Mouse (Mus musculus): ENCODE data around the gene Gm14214.

Gene Gm14214

GRCm38 (mm10) chr2:154769930-154770329, at the start of gene Gm14214:
Gene Gm14214, minus strand, starts transcription at chr2:154770030.
- no peak for DNase-seq

DNA sequence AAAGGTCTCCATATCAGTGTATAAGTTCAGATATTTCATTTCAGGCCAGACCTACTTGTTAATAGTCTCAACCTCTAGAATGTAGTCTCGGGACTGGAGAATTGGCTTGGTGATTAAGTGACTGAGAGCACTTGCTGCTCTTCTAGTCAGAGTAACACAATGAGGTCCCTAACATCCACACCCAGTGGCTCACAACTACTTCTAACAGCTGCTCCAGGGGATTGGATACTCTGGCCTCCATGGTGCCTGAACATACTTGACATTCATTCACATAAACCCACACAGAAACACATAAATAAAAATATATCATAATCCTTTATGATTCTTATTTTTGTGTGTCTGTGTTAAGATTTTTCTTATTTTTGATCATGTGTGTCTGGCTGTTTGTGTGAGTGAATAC, 48.8 kb upstream of the Gm14214 start:
- DNase-seq = no peak

GRCm38 (mm10) chr2:154817788-154818187, 48.0 kb upstream of the Gm14214 start:
- DNase-seq = peak; percentile 50 to 65

DNA sequence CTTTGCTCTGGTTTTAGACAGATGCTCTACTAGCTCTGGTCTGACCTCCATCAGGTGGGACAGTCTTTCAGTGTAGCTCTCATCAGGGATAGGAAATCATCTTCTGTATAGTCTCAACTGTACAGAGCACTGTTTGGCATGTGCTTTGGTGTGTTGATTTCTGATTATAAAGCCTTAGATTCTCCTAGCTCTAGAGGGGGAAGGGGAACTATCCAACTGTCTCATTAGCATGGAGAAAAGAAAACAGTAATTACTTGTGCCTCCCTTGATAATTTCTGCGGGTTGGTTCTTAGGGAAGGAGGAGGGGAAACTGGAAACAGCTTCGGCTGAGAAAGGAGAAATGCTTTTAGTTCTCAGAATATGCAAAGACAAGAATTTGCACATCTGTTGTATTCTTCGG, 47.3 kb upstream of the Gm14214 start:
- no peak for DNase-seq

DNA sequence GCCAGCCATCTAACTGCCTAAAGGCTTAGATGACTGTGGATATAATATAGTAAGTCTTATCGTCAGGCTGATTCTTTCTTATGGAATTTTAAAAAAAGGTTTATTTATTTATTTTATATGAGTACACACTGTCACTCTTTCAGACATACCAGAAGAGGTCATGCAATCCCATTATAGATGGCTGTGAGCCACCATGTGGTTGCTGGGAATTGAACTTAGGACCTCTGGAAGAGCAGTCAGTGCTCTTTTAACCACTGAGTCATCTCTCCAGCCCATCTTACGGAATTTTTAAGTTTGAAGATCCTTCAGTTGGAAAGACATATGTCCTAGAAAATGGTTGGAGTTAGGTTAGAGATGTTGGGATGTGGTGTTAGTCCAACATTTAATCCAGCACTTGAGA, 43.6 kb upstream of the Gm14214 start:
- DNase-seq = no peak

DNA sequence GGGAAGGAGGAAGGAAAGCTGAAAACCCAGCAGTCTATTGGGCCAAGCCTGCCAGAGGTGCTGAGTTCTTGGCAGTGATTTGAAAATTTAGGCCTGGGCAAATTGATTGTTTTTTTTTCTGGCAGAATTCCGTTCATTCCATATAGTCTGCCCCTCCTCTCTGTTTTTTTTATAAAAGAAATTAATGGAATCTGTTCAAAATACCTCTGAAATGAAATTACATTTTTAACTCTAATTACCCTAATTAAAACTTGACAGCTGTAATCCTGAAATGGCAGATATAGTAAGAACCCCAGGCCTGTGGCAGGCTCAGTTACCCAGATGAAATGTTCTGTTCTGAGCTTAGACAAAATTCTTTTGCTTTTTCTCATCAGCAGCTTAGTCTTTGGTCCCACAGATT, 41.0 kb upstream of the Gm14214 start:
- no peak for DNase-seq

DNA sequence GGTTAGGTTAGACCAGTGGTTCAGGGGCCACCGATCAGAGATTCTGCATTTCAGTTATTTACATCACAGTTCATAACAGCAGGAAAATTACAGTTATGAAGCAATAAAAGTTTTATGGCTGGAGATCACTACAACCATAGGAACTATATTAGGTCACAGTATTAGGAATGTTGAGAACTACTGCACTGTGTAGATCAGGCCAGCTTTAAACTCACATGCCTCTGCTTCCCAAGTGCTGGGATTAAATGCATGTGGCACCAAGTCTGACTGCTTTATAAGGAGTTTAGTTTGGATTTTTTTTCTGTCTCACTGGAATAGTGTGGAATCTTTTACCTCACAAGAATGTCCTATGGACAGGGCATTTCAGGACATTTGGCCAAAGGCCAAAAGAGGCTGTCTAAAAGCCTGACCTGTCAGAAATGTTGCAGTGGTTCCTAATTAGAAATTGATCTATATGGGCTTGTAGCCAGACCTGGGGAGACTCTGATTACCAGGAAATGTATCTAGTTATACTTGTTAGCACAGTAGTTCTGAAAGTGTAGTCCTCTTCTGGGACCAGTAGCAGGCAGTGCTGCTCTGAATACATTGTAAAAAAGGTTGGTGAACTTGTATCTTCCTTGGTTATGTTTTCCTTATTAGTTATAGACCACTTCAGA, 39.4 kb upstream of the Gm14214 start:
- peak in 1 of 2 experiments; percentile 36 for DNase-seq

- no peak for DNase-seq
Measured at GRCm38 (mm10) chr2:154807689-154808088, 37.9 kb upstream of the Gm14214 start.

DNA sequence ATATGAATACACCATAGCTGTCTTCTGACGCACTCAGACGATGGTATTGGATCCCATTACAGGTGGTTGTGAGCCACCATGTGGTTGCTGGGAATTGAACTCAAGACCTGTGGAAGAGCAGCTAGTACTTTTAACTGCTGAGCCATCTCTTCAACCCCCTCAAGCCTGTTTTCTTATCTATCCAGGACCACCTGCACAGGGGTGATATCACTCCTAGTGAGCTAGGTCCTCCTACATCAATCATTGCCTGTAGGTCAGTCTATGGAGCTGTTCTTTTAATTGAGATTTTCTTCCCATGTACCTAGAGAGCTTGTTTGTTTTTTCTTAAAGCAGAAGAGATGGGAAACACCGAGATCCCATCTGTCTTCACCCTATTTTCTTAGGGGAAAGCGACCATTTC, 34.0 kb upstream of the Gm14214 start:
- no peak for DNase-seq

DNA sequence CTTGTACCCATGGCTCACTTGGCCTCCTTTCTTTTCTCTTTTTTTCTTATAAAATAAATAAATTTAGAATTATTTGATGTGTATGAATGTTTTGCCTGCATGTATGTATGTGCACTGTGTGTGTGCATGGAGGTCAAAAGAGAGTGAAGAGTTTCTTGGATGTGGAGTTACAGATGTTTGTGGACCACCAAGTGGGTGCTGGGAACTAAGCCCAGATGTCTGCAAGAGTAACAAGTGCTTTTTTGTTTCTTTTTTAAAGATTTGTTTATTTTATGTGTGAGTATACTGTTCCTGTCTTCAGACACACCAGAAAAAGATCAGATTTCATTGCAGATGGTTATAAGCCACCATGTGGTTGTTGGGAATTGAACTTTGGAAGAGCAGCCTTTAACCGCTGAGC, 33.5 kb upstream of the Gm14214 start:
- no peak for DNase-seq

DNA sequence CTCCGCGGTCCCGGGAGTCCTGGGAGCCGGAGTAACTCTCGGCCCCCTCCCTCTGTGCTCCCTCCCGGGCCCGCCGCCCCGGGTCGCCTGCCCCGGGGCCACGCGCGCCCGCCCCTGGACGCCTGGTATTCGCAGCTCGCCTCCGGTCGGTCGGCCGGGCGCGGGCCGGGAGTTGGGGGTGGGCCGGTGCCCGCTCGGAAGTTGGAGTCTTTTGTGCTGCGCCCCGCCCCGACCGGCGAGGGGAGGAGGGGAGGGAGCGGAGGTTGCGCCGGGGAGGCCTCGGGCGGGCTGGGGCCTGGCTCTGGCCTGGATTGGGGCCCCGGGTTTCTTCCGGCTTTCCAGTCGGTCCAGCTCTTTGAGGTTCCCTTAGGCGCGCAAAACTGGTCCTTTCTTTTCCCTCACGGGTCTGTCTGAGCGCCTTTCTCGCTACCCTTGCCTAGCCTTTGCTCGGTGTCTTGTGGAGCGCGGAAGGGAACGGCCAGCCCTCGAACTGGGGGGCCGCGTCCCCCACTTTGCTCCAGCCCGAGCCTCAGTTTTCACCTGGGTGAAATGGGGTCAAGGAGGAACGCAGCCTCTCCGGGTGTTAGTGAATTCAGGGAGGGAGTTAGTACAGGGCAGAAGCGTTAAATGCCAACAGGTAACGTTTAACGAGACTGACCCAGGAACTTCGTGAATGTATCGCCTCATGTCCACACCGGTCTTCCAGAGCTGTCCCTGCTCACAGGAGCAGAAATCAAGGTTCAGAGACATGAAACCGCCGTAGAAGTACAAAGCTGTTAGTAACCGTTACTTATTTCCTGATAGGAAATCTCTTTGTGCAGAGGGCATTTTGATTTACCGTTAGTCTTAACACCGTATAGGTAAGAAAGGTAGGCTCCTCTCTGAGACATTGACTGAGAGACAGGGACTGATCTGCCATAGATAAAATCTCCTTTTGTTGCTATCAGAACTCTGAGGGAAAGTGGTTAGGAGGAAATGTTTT, 22.1 kb upstream of the Gm14214 start:
- peak; percentile 87 to 91 for DNase-seq

- peak; percentile 99 for DNase-seq
Measured at GRCm38 (mm10) chr2:154790656-154791483, 21.0 kb upstream of the Gm14214 start, which contains the start of the genes Raly and a. Gene Raly, plus strand, starts transcription at chr2:154791096. Gene a, plus strand, starts transcription at chr2:154791402.

DNA sequence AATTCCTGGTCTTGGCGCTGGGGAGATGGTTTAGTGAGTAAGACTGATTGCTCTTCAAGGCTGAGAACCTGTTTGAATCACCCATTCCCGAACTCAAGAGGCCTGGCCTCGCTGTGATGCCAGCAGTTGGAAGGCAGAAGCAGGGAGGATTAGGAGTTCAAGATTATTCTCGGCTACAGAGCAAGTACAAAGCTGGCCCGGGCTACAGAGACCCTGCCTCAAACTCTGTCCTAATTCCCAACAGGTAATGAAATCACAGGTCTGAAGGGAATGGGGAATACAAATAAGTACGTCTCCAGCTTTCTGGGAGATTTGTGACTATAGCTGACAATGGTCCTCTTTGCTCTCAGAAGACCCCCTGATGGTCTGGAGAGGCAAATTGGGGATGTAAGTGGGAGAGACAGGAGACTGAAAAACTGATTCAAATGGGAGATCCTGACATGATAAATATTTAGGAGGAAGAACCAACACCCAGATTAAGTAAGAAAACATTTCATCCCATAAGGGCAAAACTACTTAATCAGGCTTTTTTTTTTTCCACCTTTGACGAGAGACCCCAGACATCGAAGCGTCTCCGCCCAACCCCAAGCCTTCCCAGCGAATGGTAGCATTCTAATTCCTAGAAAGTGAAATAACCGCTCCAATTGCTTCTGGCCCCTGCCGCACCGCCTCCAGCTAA, 20.3 kb upstream of the Gm14214 start:
- DNase-seq = no peak

DNA sequence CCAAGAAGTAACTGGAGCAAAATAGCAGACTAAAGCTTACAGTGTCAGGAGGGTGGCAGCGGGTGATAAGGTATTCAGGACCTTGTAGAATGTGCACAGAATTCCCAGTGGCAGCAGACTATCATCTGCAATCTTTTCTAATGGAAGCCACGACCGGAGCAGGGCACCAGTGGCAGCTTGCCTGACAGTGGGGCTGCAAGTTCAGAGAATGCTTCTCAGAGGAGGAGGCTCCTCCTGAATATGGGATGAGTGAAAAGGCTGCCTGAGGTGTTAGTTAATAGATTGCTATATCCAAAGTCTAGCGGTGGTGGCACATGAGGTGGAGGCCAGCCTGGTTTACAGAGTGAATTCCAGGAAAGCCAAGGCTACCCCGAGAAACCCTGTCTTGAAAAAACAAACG, 19.6 kb upstream of the Gm14214 start:
- DNase-seq = no peak

DNA sequence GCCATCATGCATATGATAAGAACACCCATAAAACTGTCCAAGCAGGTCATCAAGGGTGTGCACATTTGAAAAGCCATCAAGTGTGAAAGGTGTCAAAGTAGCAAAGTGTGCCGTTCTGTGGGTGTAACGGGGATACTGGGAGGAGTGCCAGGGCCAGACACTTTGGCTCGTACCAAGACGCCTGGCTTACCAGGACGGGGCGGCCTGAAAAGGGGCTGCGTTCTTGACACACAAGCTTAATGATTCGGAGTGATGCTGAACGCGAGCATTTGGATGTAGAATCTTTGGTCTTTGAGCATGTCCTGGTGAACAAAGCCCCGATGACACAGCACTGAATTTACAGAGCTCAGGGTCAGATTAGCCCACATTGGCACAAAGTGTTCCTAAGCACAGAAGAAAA, 16.9 kb upstream of the Gm14214 start:
- DNase-seq = no peak

- DNase-seq = no peak
Measured at GRCm38 (mm10) chr2:154786187-154786586, 16.4 kb upstream of the Gm14214 start.

DNA sequence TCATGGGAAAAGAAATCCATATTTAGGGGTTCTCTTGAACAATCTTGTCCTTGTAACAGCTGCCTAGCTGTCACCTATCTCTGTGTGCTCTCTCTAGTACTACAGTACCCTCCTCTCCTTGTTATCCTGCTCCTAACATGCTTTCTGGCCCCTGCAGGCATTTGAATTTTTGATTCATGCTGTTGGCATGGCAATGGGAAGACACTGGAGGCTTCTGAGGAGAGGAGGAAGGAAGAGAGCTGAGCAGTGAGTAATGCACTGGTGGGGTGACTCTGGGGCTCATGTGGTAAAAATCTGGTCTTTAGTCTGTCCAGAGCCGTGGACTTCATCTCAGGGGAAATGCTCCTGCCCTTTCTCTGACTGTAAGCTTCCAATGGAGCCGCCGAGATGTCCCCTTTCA, 15.5 kb upstream of the Gm14214 start:
- no peak for DNase-seq

GRCm38 (mm10) chr2:154782856-154783650, 13.2 kb upstream of the Gm14214 start:
- no peak for DNase-seq

DNA sequence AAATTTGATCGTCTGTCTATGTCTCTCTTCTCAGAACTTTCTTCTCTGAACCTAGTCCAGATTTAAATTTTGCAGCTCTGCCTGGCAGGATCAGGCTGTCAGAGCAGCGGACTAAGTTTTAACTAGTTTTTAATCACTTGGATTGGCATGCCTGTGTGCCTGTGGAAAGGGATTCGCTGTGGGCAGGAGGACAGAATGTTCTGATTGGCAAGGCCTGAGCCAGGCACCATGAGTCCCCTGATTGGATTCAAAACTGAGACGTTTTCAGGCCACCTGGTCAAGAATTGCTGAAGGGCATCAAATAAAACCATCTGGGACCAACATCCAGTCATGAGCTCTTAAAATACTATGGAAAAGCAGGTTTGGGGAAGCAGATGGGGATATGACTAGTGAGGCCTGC, 12.5 kb upstream of the Gm14214 start:
- no peak for DNase-seq

DNA sequence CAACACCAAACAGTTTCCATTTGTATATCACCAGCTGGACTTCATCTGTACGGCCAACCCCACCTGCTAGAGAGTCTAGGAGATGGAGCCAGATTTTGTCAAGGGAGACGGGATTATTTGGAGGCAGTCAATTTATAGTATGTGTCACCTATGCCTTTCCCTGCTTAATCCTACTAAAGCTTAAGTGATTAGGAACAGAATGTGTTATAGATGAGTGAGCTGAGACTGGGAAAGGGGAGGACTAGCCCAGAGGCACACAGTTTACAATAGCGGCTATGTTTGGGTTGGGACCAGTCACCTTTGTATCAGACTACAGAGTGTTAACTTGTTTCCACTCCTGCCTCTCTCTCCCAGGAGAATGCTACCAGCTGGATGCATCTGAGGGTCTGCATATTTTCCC, 9.8 kb upstream of the Gm14214 start:
- no peak for DNase-seq

GRCm38 (mm10) chr2:154776496-154776895, 6.7 kb upstream of the Gm14214 start:
- no peak for DNase-seq

DNA sequence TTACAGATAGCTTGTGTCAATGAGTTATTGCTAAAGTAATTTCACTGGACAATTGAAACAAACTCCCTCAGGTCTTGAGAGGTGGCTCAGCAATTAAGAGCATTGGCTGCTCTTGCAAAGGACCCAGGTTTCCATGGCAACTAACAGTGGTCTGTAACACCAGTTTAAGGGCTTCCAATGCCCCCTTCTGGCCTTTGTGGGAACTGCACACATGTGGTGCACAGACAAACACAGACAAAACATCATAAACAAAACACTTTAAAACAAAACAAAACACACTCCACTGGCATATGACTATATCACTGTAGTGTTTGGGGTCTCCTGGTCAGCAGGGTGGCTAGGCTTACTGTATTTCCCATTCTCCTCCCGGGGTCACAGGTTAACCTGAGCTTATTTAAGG, 4.2 kb upstream of the Gm14214 start:
- DNase-seq = peak in 1 of 2 experiments; percentile 36
